ENCODE assay signal across 13 mouse cellular contexts in the genomic region with DNA sequence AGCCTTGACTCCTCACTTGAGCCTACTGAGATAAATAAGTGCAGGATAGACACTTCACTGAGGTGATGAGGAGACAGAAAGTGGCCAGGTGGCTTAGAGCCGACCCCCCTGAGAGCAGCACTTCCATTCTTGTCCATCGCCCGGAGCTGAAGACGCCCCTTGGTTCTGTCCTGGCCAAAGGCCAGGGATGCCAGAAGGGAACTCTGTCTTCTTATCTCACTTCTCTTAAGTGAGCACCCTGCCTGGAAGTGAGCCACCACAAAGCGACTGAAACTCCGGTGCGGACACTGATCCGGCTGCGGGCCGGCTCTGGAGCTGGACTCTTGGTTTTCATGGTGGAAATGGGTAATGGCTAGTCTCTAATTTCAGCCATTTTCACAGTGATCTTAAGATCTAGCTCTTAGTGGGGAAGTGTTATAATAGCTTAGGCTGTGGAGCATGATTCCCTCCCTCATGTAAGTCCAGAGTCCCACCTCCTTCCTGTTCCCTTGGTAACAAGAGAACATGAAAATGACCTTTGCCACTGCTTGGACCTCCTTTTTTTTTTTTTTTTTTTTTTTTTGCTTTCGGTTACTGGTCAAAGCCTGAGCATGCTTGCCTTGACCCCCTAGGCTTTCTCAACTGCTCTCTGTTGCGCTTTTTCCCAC. TPM values are rescaled to one million over a fixed set of nuclear protein-coding genes. Genes with fewer than 3 reads are reported as not detected.
DNase-seq lines count a peak whose midpoint lies in the region; ATAC-seq and TF ChIP-seq lines count a peak whose summit lies in the region.
"Had no signal": no experiment of that assay in that cellular context is flagged by ENCODE, and none has a peak within 500 bp of the region (broad histone marks: within the 10 kb centered on the region; RNA-seq: fewer than 3 reads in every experiment).

No protein-coding gene starts in this region.

- no peak for TF ChIP-seq CTCF in kidney, postnatal 0 days (IDR thresholded peaks at IDR 0.05; ENCODE audit: low read depth)

- no peaks in the 10 kb centered on the region for H3K27me3 ChIP-seq in heart, embryonic 10.5 days (ENCODE audit: insufficient read depth, poor library complexity, severe bottlenecking)
- no peaks in the 10 kb centered on the region for H3K27me3 ChIP-seq in kidney, postnatal 0 days (ENCODE audit: insufficient read depth, low read length)
- no peaks in the 10 kb centered on the region for H3K27me3 ChIP-seq in forebrain, embryonic 11.5 days (ENCODE audit: control insufficient read depth, insufficient read depth, low read length)
- H3K27me3 ChIP-seq: embryonic facial prominence, embryonic 15.5 days; neural tube, embryonic 12.5 days; stomach, embryonic 15.5 days had no signal

- no peak overlapping the region for H3K4me2 ChIP-seq in kidney, postnatal 0 days (ENCODE audit: low read length)
- H3K4me2 ChIP-seq in forebrain, embryonic 11.5 days (ENCODE audit: low read depth, low read length, severe bottlenecking): no peak overlapping the region
- H3K4me2 ChIP-seq: embryonic facial prominence, embryonic 15.5 days; midbrain, embryonic 12.5 days; neural tube, embryonic 12.5 days; stomach, embryonic 15.5 days had no signal

- H3K4me1 ChIP-seq in heart, embryonic 10.5 days: peaks cover 34% of the 10 kb centered on the region
- no peaks in the 10 kb centered on the region for H3K4me1 ChIP-seq in kidney, postnatal 0 days (replicated peaks; ENCODE audit: insufficient read depth, low read length)
- H3K4me1 ChIP-seq in forebrain, embryonic 11.5 days (replicated peaks; ENCODE audit: control insufficient read depth, insufficient read depth, low read length): no peaks in the 10 kb centered on the region
- H3K4me1 ChIP-seq: embryonic facial prominence, embryonic 15.5 days; midbrain, embryonic 12.5 days; neural tube, embryonic 12.5 days; stomach, embryonic 15.5 days had no signal

- H3K36me3 ChIP-seq in heart, embryonic 10.5 days: no peaks in the 10 kb centered on the region
- no peaks in the 10 kb centered on the region for H3K36me3 ChIP-seq in kidney, postnatal 0 days (ENCODE audit: insufficient read depth, low read length)
- no peaks in the 10 kb centered on the region for H3K36me3 ChIP-seq in forebrain, embryonic 11.5 days (ENCODE audit: control insufficient read depth, insufficient read depth, low read length)
- H3K36me3 ChIP-seq: embryonic facial prominence, embryonic 15.5 days; midbrain, embryonic 12.5 days; neural tube, embryonic 12.5 days; stomach, embryonic 15.5 days had no signal

- ATAC-seq in kidney, postnatal 0 days (replicated peaks; ENCODE audit: low FRiP score, low read depth): no peak
- ATAC-seq in forebrain, embryonic 11.5 days (replicated peaks; ENCODE audit: low FRiP score): no peak
- ATAC-seq: forebrain, postnatal 0 days had no signal

- intact Hi-C loops in heart, postnatal 36 days (cut with DNase I): no loop called here

- H3K4me3 ChIP-seq in heart, embryonic 10.5 days: no peak overlapping the region
- H3K4me3 ChIP-seq in kidney, postnatal 0 days (replicated peaks; ENCODE audit: low read depth, low read length): no peak overlapping the region
- H3K4me3 ChIP-seq in forebrain, embryonic 11.5 days (ENCODE audit: low read depth, low read length): no peak overlapping the region
- H3K4me3 ChIP-seq: embryonic facial prominence, embryonic 15.5 days; midbrain, embryonic 12.5 days; neural tube, embryonic 12.5 days; stomach, embryonic 15.5 days had no signal

- H3K9ac ChIP-seq in kidney, postnatal 0 days (ENCODE audit: low read depth, low read length): no peak overlapping the region
- H3K9ac ChIP-seq in forebrain, embryonic 11.5 days (ENCODE audit: low read length): no peak overlapping the region
- H3K9ac ChIP-seq: embryonic facial prominence, embryonic 15.5 days; forebrain, postnatal 0 days; midbrain, embryonic 12.5 days; neural tube, embryonic 12.5 days; stomach, embryonic 15.5 days had no signal

- WGBS in heart, embryonic 10.5 days: 28% methylated on average over 12 of the region's 12 CpGs
- WGBS in kidney, postnatal 0 days: 55% methylated on average over 12 of the region's 12 CpGs
- WGBS in forebrain, embryonic 11.5 days: 90% methylated on average over 12 of the region's 12 CpGs

- H3K27ac ChIP-seq in heart, embryonic 10.5 days: 0 out of 2 replicates have a peak overlapping the region, but pooled peaks have one; percentile 39
- H3K27ac ChIP-seq in kidney, postnatal 0 days: no peak overlapping the region
- H3K27ac ChIP-seq in forebrain, embryonic 11.5 days (ENCODE audit: low read depth, low read length): no peak overlapping the region
- H3K27ac ChIP-seq: embryonic facial prominence, embryonic 15.5 days; midbrain, embryonic 12.5 days; neural tube, embryonic 12.5 days; stomach, embryonic 15.5 days had no signal

- DNase-seq in heart, embryonic 10.5 days (ENCODE audit: low spot score): peak; percentile 84
- DNase-seq in heart, postnatal 36 days: no peak
- DNase-seq in right cerebral cortex, postnatal 4 days: peak; percentile 19
- DNase-seq in right cerebral cortex, postnatal 36 days (ENCODE audit: low spot score in 2 of 2): no peak
- peak; percentile 49 for DNase-seq in kidney, postnatal 0 days (ENCODE audit: low spot score)
- DNase-seq in thymus, postnatal 25 days: no peak
- DNase-seq in urinary bladder, postnatal 36 days (ENCODE audit: low spot score in 2 of 2): no peak
- no peak for DNase-seq in forebrain, embryonic 11.5 days (ENCODE audit: low spot score)
- DNase-seq: forebrain, postnatal 0 days had no signal

- H3K9me3 ChIP-seq in heart, embryonic 10.5 days: no peaks in the 10 kb centered on the region
- no peaks in the 10 kb centered on the region for H3K9me3 ChIP-seq in kidney, postnatal 0 days (replicated peaks; ENCODE audit: low read length)
- no peaks in the 10 kb centered on the region for H3K9me3 ChIP-seq in forebrain, embryonic 11.5 days (ENCODE audit: control insufficient read depth, low read length)
- H3K9me3 ChIP-seq: embryonic facial prominence, embryonic 15.5 days; midbrain, embryonic 12.5 days; neural tube, embryonic 12.5 days; stomach, embryonic 15.5 days had no signal

RNA-seq across cellular contexts. Expression of a gene that starts 52.7 kb away (rescaled TPM):
- polyA plus RNA-seq in heart, embryonic 10.5 days (2016; fragmentation: Nextera tagmentation; extraction: Ambion mirVana): 35.7 and 47.8 TPM in 2 replicates
- total RNA-seq in heart, postnatal 36 days (2021): 10 to 100 TPM in 1 of 2 experiments, 1 to 10 TPM in 1; 8.7 to 10.5 TPM
- 53.3 and 54.3 TPM in 2 replicates for polyA plus RNA-seq in kidney, postnatal 0 days (2015; fragmentation: Nextera tagmentation; extraction: Ambion mirVana)
- polyA plus RNA-seq in forebrain, embryonic 11.5 days (2014; fragmentation: Nextera tagmentation; extraction: Ambion mirVana): 57.6 and 59.0 TPM in 2 replicates

Comparison
In these comparisons a context has a peak if more than half of its experiments do, and no peak if none do; other contexts are left out.
1. DNase-seq: peak in heart, embryonic 10.5 days (single experiment), right cerebral cortex, postnatal 4 days (single experiment) and kidney, postnatal 0 days (single experiment); none in heart, postnatal 36 days (0 of 2), right cerebral cortex, postnatal 36 days (0 of 2), thymus, postnatal 25 days (single experiment), urinary bladder, postnatal 36 days (0 of 2) and forebrain, embryonic 11.5 days (single experiment).